Mouse (Mus musculus): Measurements from ENCODE around the gene Cdkn3.
"Not testable (repeated sequence)": the region's sequence is repeated elsewhere in the genome, so short reads cannot be mapped to it uniquely, and the experiment has no call there.

Cdkn3 gene

DNA sequence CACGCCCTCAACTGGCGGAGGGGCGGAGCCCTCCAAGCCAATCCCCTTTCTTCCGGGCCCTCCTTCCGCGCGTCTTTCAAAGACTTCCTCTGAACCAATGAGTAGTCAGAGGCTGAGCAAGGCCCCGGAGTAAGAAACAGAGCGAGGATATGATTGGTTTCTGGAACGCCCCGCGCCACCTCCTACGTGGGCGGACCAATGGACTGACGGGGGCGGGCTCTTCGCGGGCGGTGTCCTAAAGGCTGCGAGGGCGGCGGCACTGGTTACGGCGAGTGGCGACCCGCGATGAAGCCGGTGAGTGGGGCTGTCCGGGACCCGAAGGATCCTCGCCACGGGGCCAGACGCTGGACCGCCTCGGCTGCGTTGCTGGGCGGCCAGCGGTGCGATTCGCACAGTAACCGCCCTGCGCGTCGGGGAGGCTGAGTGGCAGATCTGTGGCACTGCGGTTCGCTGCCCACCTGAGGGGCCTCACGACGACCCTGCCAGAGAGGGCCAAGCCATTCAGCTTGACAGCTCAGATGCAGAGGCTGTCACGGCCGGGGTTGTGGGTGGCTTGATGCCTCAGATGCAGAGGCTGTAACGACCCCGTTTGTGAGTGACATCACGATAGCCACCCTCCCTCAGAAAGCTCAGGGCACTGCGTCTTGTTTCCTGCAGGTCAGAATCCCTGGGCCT is at the start of gene Cdkn3:
Gene Cdkn3 (plus strand): TSS at position 187 of the 675 bp plus-strand sequence.
- DNase-seq (ENCODE audit: low read depth, low spot score): peak; percentile 96

DNA sequence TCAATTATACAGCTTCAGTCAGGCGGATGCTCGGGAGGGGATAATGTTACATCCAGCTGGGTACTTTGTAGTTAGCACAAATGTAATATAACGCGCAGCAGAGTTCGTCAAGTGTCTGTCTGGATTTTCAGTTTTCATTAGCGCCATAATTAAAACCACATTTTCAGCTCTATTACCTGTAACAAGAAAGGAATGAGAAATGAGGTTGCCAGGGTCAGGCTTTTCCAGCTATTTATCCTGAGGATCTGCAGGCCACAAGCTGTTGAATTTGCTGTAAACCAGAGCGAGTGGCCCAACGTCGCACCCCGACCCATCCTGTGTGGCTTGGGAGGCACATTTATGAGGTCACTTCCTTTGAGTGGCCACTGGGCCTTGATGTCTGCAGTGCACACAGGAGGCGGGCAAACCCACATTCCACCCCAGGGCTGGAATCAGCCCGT is 41.8 kb upstream of the Cdkn3 start:
- no peak for DNase-seq (ENCODE audit: low read depth, low spot score)

DNA sequence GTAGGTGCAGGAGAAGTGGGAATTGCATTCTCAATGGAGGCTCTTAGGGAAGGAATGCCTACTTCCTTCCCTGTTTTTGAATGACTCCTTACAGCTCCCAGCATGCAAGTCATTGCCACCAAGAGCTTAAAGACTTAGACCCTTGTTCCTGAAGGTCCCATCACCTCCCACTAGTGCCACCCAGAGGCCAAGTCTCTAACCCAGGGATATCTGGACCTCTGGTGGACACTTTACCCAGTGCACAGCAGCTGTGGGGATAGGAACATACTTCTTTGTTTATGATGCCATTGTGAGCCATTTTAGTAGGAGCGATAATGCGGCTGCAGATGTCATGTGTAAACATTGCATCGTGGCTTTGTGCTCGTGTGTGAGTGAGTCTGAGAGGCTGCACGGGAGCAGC is 38.3 kb upstream of the Cdkn3 start:
- DNase-seq (ENCODE audit: low read depth, low spot score): peak; percentile 75

DNA sequence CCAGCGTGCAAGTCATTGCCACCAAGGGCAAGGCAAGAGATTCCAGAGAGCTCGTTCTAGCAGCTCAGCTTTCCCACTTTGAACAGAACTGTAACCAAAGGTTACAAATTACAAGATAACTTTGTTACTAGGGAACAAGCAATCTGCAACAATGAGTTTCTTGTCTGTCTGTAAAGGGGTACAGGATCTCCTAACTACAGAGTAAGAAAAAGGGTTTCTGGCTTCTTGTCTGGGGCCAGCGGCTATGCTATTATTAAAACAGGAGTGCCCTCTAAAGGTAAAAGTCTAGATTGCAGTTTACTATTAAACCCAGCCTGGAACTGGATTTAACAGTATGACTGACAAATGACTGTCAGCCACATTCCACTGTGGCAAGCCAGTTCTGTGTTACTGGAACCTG is 36.5 kb upstream of the Cdkn3 start:
- DNase-seq (ENCODE audit: low read depth, low spot score): peak; percentile 63

DNA sequence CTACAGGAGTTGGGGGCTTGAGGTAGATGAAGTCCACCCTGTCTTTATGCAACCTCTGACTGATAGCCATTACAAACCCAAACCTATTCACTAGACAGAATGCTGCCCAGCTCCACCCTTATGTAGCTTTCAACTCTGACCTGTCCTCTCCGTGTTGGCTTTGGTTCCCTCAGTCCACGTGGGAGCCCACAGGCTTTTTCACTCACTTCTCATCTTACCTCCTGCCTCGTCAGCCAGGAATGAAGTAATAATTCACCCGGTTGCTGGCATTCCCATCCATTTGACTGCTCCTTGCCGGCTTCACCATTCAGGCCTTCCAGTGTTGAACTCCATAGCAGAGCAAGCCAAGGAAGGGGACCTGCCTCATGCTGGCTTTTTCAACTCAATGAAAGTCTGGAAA is 35.4 kb upstream of the Cdkn3 start:
- no peak for DNase-seq (ENCODE audit: low read depth, low spot score)

DNA sequence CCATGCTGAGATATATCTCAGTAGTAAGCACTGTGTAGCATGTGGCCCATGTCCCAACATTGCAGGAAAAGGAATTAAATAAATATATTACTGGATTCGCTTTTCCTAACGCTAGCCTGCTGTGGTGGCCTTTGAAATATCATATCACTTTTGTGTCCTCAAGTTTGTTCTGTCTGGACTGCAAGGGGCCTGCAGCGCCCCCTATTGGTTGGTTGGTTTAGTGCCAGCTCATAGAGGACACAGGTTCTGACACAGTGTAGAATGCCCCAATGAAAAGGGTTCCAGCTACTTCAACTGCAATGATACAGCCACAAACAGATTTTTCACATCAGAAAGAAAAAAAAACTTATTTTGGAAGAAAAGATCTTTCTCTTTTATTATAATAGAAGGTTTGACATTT is 34.6 kb upstream of the Cdkn3 start:
- DNase-seq (ENCODE audit: low read depth, low spot score): peak; percentile 19

- no peak for DNase-seq (ENCODE audit: low read depth, low spot score)
Observed at GRCm38 (mm10) chr14:46734262-46734661, 26.1 kb upstream of the Cdkn3 start.

DNA sequence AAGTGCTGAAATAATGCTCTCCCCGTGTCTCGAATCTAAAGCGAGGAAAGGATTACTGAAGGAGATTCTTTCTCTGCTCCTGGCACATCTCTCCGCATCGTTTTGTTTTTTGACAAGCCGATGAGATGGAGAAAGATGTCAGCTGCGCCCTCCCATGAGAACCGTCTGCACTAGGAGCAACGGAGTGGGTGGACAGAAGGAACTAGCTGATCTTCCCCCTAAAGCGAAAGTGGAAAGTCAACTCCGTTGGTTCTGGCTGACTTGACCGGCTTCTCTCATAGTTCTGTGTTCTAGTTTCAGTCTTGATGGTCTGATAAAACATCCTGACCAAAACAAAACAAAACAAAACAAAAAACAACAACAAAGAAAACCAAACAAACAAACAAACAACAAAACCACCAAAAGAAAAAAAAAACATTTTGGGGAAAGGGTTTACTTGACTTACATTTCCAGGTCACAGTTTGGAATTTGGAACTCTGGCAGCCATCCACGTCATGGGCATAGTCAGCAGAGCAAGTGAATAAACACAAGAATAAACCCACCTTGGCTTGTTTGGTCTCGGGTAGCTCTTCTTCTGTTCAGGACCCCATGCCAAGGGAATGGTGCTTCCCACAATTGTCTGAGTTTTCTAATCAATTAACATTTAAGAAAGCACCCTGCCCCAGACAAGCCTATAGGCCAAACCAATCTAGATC is 25.4 kb upstream of the Cdkn3 start:
- no peak for DNase-seq (ENCODE audit: low read depth, low spot score)

DNA sequence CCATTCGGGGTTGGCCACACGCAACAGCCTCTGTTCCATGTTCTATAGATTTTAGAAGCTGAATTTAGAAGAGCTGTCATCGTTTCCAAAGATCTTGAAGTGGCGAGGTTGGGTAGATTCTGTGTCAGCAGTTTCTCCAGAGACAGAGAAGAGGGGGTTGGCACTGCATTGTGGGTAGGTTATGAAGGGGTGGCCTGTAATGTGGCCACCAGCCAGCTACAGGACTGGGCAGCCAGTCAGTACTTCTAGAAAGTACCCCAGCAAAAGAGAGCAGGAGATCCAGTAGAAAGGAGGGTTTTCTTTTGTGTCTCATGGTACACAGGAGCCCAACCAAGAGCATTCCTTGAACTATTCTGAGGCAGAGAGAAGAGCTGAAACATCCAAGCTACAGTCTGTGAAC is 24.0 kb upstream of the Cdkn3 start:
- DNase-seq (ENCODE audit: low read depth, low spot score): no peak

DNA sequence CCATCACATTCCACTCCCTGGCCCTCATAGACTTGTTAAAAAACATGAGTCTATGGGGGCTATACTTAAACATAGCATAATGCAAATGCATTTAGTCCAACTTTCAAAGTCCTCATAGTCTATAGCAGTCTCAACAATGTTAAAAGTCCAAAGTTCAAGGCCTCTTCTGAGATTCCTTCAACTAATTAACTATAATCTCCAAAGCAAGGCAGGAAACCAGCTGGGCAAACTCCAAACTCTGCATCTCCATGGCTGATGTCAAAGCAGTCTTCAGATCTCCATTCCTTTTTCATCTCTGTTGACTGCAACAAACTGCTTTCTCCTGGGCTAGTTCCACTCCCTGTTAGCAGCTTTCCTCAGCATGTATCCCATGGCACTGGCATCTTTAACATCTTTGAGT is 23.0 kb upstream of the Cdkn3 start:
- DNase-seq (ENCODE audit: low read depth, low spot score): not testable (repeated sequence)

- DNase-seq (ENCODE audit: low read depth, low spot score): no peak
Observed at GRCm38 (mm10) chr14:46742674-46743073, 17.7 kb upstream of the Cdkn3 start.

DNA sequence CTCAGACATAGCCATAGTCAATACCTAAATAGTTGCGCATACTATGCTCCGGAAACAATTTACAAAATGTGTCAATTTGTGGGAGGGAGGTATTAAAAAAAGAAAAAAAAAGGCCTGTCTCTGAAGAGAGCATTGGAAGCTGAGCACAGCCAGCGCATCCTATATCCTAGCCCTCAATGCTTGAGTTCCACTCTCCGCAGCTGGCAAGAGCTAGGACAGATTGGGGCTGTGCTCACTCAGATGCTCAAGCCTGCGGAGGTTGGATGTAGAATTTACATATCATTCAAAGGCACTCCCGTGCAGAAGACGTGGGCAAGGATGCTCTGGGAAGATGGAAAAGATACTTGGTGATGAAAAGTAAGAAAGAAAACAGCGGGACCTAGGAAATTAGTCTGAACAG is 14.9 kb upstream of the Cdkn3 start:
- no peak for DNase-seq (ENCODE audit: low read depth, low spot score)

DNA sequence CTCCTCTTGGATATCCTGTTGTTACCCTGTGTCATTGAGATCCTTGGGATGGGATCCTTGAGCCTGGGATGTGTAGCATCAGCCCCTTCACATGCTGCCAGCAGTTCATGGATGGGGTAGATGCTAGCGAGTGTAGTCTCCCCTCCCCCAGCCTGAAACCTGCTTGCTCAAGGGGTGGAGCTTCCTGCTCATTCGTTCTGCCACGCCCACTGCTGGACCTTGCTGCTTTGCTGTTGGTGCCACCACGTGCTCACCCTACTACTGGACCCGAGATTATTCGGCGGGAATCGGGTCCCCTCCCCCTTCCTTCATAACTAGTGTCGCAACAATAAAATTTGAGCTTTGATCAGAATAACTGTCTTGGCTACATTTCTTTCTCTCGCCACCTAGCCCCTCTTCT is 6.0 kb upstream of the Cdkn3 start:
- peak; percentile 40 for DNase-seq (ENCODE audit: low read depth, low spot score)

DNA sequence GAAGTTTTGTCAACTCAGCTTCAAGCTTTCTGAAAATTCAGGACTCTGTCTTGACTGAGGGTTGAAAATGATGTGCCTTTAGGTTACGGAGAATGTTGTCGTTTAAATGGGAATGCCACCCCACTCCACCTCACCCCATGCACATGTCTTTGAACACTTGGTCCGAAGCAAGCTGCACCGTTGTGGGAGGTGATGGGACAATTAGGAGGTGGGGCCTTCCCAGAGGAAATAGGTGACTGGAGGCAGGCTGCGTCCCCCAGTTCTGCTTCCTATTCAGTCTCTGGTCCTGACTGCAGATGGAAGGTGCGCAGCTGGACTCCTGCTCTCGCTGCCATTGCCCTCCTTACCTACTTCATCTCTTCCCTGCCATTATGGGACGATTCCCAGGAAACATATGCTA is 4.5 kb upstream of the Cdkn3 start:
- no peak for DNase-seq (ENCODE audit: low read depth, low spot score)

DNA sequence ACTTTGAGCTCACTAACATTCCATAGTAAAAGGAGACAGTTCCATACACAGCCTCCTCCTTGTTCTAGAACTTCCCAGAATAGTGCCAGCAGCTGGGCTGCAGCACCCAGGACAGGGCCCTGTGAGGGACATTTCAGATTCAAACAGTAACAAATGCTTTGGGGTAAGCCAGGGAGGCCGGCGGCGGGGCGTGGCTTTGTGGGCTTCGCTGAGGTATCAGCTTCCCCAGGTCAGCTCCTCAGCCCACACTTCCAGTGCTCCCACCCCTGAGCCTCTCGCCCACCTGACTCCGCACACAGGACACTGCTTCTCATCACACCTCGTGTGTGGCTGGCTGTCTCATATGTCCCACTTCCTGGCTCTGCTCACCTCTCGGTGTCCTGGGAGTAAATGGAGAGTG is 2.6 kb upstream of the Cdkn3 start:
- peak; percentile 48 for DNase-seq (ENCODE audit: low read depth, low spot score)

GRCm38 (mm10) chr14:46759970-46760354 is 379 bp upstream of the Cdkn3 start:
- no peak for DNase-seq (ENCODE audit: low read depth, low spot score)

GRCm38 (mm10) chr14:46761186-46761585 is 845 bp downstream of the Cdkn3 start:
- DNase-seq (ENCODE audit: low read depth, low spot score): no peak

- DNase-seq (ENCODE audit: low read depth, low spot score): no peak
Observed at GRCm38 (mm10) chr14:46767116-46767515, 6.8 kb downstream of the Cdkn3 start.

- DNase-seq (ENCODE audit: low read depth, low spot score): no peak
Observed at GRCm38 (mm10) chr14:46770036-46770435, 9.7 kb downstream of the Cdkn3 start.

DNA sequence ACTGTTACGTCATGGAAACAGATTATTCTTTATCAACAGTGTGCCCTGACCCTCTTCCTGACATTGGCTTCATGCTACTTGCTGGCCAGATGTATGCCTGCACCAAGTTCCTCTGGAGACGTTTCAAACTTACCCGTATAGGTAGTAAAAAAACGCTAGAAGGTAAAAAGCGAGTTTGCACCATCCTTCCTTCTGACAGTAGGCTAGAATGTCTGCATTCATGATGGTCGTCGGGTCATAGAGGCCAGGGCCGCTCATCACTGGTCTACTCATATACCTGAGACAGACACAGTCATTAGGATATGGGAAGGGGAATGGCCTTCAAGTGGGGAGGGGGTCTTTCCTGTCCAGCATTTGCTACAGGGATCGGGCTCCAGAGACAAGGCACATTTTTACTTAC is 18.4 kb downstream of the Cdkn3 start:
- DNase-seq (ENCODE audit: low read depth, low spot score): no peak

DNA sequence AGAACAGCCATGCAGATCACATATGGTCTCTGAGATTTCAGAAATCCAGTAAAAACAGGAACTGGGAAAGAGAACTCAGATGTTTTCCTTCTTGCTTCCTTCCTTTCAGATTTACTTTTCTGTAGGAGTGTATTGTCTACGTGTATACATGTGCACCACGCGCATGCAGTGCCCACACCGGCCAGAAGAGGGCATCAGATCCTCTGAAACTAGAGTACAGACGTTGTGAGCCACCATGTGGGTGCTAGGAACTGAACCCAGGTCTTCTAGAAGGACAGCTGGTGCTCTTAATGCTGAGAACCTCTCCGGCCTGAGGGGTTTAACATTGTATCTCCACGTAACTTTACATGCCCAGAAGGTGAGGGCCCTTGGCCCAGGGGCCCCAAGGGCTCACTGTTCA is 18.9 kb downstream of the Cdkn3 start:
- DNase-seq (ENCODE audit: low read depth, low spot score): peak; percentile 53

- no peak for DNase-seq (ENCODE audit: low read depth, low spot score)
Observed at GRCm38 (mm10) chr14:46781086-46781485, 20.7 kb downstream of the Cdkn3 start.

GRCm38 (mm10) chr14:46782187-46782828 is 22.0 kb downstream of the Cdkn3 start:
- DNase-seq (ENCODE audit: low read depth, low spot score): no peak
